Mouse (Mus musculus) neutrophil, adult 59 days (primary cell): Measurements from ENCODE around the gene Zyg11b. TPM values are rescaled to one million over a fixed set of nuclear protein-coding genes. Genes with fewer than 3 reads are reported as not detected.

Source experiments
- total RNA-seq, 2 experiments: library from RNA; stranded (reverse); gene quantifications; 1 replicate in 1 of 2; 2 replicates in 1 of 2; pipeline ENCODE4 v1.2.4; 2023

Gene Zyg11b
- total RNA-seq = 10 to 100 TPM; 33.2 to 34.3 TPM

DNA sequence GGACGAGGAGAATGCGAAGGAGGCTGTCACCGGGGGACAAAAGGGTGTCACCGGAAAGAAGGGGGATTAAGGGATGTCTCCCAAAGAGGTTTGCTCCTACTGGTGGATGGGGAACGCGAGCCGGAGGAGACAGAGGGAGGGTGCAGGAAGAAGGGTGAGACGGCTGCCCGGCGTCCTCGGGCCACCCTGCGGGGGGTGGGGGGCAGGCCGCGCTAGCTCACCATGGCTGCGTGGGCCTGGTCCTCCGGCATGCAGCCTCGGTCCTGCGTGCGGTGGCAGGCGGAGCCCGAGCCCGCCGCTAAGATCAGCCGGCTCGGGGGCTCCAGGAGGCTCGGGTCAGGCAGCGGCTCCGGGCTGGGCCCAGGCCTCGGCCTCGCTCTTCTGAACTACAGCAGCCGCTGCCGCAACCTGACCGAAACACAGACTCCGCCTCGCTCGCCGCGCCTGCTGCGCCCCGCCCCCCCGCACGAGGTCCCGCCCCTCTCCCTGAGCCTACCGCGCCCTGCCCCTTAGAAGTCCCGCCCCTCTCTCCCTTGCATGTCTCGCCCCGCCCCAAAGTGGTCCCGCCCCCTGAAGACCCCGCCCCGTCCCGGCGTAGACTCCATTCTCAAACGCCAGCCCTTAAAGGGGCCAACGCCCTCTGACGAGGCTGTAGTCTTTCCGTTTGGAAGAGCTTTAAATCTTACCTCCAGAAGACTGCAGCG, at the start of gene Zyg11b:
Zyg11b (minus strand) TSS at position 427 of the 704 bp plus-strand sequence.

DNA sequence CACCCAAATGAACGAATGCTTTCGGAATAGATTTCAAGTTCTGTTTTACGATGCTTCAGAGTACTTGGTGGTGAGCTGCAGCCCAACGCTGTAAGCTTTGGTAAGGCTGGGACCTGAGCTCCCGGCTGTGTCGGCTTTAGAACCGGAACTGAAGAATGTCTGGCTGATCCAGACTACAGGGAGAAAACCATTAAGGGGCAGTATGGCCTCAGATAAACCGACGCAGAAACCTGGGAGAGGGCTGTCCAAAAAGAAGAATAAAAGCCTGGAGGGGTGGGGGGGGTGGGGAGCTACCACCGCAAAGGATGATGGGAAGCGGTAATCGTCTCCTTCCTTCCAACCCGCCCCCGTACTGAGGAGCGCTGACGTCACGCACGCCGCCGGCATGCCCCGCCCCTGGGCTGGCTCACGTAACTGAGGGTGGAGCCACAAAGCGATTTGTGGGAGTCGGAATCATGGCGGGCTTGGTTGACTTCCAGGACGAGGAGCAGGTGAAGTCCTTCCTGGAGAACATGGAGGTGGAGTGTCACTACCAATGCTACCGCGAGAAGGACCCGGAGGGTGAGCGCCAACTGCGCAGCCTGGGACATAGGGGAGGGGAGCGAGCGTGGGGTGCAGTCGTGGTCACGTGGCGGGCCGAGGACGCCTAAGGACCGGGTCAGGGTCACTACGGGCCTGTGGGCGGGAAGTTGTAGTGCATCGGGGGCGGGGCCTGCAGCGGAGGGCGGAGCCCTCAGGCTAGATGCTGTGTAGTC, 27.0 kb upstream of the Zyg11b start, which contains the start of gene Coa7:
Coa7 (plus strand) TSS at position 411 of the 755 bp plus-strand sequence.

DNA sequence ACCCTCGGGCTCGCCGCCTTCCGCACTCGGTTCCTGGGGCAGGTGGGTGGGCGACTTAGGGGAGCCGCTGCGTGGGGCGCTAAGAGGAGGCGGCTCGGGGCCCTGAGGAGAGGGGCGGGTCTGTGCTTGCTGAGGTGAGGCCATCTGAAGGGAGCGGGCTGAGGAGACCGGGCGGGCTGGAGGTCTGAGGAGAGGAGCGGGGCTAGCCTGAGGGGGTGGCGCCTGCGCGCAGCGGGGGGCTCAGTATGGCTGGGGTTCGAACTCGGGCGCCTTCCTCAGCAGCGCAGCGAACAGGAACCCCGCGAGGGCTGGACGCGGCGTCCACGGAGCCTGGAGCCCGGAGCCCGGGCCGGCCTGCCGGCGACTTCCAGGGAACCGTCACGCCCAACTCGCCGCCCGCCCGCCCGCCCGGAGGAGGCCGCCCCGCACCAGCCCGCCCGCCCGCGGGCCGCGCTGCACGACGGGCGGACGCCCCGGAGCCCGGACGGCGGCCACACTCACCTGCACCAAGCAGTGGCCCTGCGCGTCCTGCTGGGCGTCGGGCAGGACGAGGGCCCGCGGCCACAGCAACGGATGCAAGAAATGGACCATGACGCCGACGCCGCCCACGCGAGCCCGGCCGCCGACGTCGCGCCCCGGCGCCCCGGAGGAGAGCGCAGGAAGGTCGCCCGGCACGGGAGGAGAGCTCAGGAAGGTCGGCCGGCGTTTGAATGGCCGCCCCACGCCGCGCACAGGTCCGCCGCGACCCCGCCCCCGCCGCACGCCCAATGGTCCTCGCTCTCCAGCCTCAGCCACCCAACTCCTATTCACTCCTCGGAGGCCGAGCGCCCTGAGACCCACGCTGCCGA, 83.3 kb downstream of the Zyg11b start, which contains the start of gene Zyg11a:
Zyg11a (minus strand) TSS at position 717 of the 848 bp plus-strand sequence.

Other genes with a start within 250 kb of the Zyg11b start
- gene Podn, start 204.7 kb downstream of the Zyg11b start, total RNA-seq = under 1 TPM; 0.38 to 0.75 TPM
- gene Scp2, start 156.1 kb downstream of the Zyg11b start, total RNA-seq = 100 to 1,000 TPM; 161 to 179 TPM
- gene Echdc2, start 135.7 kb downstream of the Zyg11b start, total RNA-seq = not detected
- not detected for gene Zyg11a, start 83.0 kb downstream of the Zyg11b start, total RNA-seq
- 1 to 10 TPM; 4.2 to 6.0 TPM for gene Coa7, start 27.0 kb upstream of the Zyg11b start, total RNA-seq
- not detected for gene Shisal2a, start 82.3 kb upstream of the Zyg11b start, total RNA-seq
- gene Gpx7, start 105.9 kb upstream of the Zyg11b start, total RNA-seq = under 1 TPM; 0.40 to 0.49 TPM
- gene Tut4, start 158.3 kb upstream of the Zyg11b start, total RNA-seq = 10 to 100 TPM; 36.0 to 44.8 TPM